Mouse (Mus musculus) neural tube, embryonic 12.5 days (tissue): Measurements from ENCODE around the gene Olfr113. TPM values are rescaled to one million over a fixed set of nuclear protein-coding genes. Genes with fewer than 3 reads are reported as not detected.

Source experiments
- polyA plus RNA-seq: library from polyadenylated mRNA; unstranded; fragments of >200 nt; fragmentation: Nextera tagmentation; extraction: Ambion mirVana; gene quantifications from 2 replicates; pipeline ENCODE4 v1.2.1, GENCODE M21; 2016

The Olfr113 gene
- polyA plus RNA-seq, 1 experiment from 2014 or later, result not detected

Other genes with a start within 250 kb of the Olfr113 start
- gene Olfr103, start 238.0 kb downstream of the Olfr113 start, polyA plus RNA-seq, result not detected in 2 replicates
- not detected in 2 replicates for gene Olfr104-ps, start 218.1 kb downstream of the Olfr113 start, polyA plus RNA-seq
- not detected in 2 replicates for gene Olfr105-ps, start 198.6 kb downstream of the Olfr113 start, polyA plus RNA-seq
- gene Olfr106-ps, start 187.3 kb downstream of the Olfr113 start, polyA plus RNA-seq, result not detected in 2 replicates
- gene Olfr107, start 178.4 kb downstream of the Olfr113 start, polyA plus RNA-seq, result not detected in 2 replicates
- not detected in 2 replicates for gene Olfr108, start 132.2 kb downstream of the Olfr113 start, polyA plus RNA-seq
- gene Olfr109, start 118.7 kb downstream of the Olfr113 start, polyA plus RNA-seq, result not detected in 2 replicates
- not detected in 2 replicates for gene H2-M2, start 94.1 kb downstream of the Olfr113 start, polyA plus RNA-seq
- gene Olfr110, start 85.2 kb downstream of the Olfr113 start, polyA plus RNA-seq, result not detected in 2 replicates
- gene Olfr111, start 69.6 kb downstream of the Olfr113 start, polyA plus RNA-seq, result not detected in 2 replicates
- not detected in 2 replicates for gene Olfr112, start 8.2 kb downstream of the Olfr113 start, polyA plus RNA-seq
- not detected in 2 replicates for gene Olfr114, start 15.1 kb upstream of the Olfr113 start, polyA plus RNA-seq
- not detected in 2 replicates for gene Olfr115, start 49.4 kb upstream of the Olfr113 start, polyA plus RNA-seq
- not detected in 2 replicates for gene Olfr116, start 49.5 kb upstream of the Olfr113 start, polyA plus RNA-seq
- not detected in 2 replicates for gene Olfr117, start 86.1 kb upstream of the Olfr113 start, polyA plus RNA-seq
- not detected in 2 replicates for gene Olfr118, start 89.3 kb upstream of the Olfr113 start, polyA plus RNA-seq
- not detected in 2 replicates for gene Olfr119, start 118.9 kb upstream of the Olfr113 start, polyA plus RNA-seq
- gene Olfr120, start 144.1 kb upstream of the Olfr113 start, polyA plus RNA-seq, result not detected in 2 replicates
- not detected in 2 replicates for gene Olfr121, start 171.2 kb upstream of the Olfr113 start, polyA plus RNA-seq
- not detected in 2 replicates for gene Olfr122, start 190.9 kb upstream of the Olfr113 start, polyA plus RNA-seq
- gene Olfr123, start 215.9 kb upstream of the Olfr113 start, polyA plus RNA-seq, result not detected in 2 replicates
- not detected in 2 replicates for gene Olfr124, start 222.2 kb upstream of the Olfr113 start, polyA plus RNA-seq